Mouse (Mus musculus) thymus, adult 2 months (tissue): ENCODE measurements around the gene Sf3a3.

ENCODE experiments used
- CTCF ChIP-seq: fragments of 200-500 bp; IDR thresholded peaks from 2 replicates; pipeline ENCODE4 v1.5.1; 2012; ENCODE audit warnings: mild to moderate bottlenecking, control low read depth, low read length, moderate library complexity, borderline replicate concordance; ENCODE audit not compliant: control insufficient read depth, poor library complexity, insufficient read depth; ENCODE audit errors: extremely low read depth
- POLR2A ChIP-seq: fragments of 200-500 bp; IDR thresholded peaks from 2 replicates; pipeline ENCODE4 v1.6.1; 2012; ENCODE audit warnings: mild to moderate bottlenecking, low read length, control low read depth, moderate library complexity; ENCODE audit not compliant: control insufficient read depth, poor library complexity, insufficient read depth; ENCODE audit errors: extremely low read depth

DNA sequence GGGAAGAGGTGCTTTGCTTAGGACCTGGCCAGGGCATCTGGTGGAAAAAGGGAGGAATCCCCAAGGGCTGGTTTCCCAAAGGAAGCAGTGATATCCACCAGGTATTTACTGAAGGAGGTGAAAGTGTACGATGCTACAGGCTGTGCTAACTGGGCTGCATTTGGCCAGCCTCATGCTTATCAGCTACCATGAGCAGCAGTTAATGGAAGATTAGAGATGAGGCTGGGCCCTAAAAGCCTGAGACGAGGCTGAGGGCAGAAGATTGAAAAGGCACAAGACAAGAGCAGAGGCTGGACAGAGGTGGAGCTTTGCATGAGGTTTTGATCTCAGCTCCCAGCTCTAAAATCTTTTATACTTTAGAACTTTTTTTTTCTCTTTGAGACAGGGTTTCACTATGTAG lies 59.9 kb downstream of the Sf3a3 start:
- no peak for TF ChIP-seq CTCF
- no peak for TF ChIP-seq POLR2A
